Mouse (Mus musculus) fat pad, adult 2 months (tissue): ENCODE results near the gene Zyg11a.
"Not testable (repeated sequence)": the region's sequence is repeated elsewhere in the genome, so short reads cannot be mapped to it uniquely, and the experiment has no call there.

Source experiments
- DNase-seq: peaks from one replicate; pipeline ENCODE4 v3.0.0-alpha.2; 2011; ENCODE audit warnings: low read depth, low spot score; ENCODE audit errors: extremely low read depth

Gene Zyg11a

DNA sequence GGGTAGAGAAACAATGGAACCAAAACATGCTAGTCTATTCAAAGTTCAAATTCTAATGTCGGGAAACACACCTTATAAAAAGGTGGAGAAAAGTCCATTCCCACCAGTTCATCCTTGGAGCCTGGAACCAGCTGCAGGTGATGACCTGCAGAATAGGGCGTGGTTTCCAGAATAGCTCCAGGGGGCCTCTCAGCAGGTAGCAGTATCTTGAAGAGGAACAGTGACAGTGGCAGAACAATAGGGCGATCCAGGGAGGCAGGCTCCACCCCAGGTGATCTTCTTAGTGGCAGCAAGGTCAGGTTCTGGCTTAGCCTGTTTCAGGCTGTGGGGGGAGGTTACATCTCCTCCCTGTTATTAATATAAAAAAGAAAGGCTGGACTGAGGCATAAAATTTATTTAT is 72.3 kb downstream of the Zyg11a start:
- DNase-seq = not testable (repeated sequence)

DNA sequence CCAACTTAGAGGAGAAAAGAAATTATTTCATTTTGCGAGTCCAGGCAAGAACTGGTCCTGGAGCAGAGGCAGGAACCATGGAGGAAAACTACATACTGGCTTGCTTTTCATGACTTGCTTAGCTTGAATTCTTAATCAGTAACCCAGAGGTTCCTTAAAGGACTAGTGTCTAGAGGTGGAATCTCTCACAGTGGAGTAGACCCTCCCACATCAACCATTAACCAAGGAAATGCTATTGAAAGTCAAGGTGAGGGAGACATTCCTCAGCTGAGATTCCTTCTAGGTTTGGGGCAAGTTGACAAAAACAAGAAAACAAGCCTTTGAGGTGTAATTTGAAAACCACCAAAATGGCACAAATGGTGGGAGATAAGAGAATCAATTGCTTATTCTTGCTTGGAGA is 73.0 kb downstream of the Zyg11a start, which contains the start of gene Scp2:
Gene Scp2, minus strand, starts transcription at position 119 of the 400 bp plus-strand sequence.
- no peak for DNase-seq

DNA sequence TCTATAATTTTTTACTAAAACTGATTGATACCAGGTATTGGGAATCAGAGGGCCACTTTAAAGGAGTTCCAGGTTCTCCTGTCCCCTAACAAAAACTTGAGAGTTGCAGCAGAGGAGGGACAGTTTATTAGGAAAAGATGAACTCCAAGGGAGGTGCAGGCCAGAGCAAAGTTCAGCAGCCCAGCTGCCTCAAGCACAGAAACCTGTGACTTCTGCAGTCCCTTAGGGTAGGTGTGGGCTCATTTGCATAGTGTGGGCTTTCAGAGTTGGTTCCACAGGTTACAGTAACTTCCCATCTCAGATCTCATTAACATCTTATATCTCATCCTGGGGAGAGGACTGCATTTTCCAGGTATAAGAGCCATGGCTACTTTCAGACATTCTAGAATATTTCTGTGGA is 74.1 kb downstream of the Zyg11a start:
- no peak for DNase-seq

DNA sequence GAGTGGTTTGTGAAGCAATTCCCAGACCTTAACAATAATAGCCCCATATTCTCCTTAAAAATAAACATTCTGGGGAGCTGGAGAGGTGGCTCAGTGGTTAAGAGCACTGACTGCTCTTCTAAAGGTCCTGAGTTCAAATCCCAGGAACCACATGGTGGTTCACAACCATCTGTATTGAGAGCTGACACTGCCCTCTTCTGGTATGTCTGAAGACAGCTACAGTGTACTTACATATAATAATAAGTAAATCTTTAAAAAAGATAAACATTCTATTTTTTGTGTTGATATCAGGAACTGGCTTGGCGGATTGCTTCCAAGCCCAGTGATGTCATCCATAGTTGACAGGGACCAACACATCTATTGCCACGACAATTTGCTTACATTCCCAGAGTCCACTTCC is 74.7 kb downstream of the Zyg11a start:
- not testable (repeated sequence) for DNase-seq

DNA sequence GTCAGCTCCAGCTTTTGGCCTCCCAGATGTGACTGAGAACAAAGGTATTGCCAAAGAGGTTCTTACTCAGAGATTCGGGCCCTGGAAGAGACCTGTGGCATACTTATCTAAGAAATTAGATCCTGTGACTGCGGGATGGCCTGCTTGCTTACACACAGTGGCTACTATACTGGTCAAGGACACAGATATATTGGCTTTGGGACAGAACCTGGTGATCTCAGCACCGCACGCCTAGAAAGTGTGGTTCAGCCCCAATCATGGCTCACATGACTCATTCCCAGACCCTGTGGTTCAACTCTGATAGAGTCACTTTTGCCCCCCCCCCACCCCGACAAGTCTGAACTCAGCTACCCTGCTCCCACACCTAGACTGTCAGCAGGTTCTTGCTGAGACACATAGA is 80.9 kb downstream of the Zyg11a start:
- DNase-seq = no peak
